Mouse (Mus musculus): Measurements from ENCODE around the gene Csde1. TPM values are rescaled to one million over a fixed set of nuclear protein-coding genes. Genes with fewer than 3 reads are reported as not detected.

Gene Csde1
- polyA plus RNA-seq, 1 experiment from 2014 or later = 496 TPM

GRCm38 (mm10) chr3:103076476-103076875 lies 56.2 kb downstream of the Csde1 start:
- ATAC-seq (ENCODE audit: low FRiP score, low TSS enrichment) = no peak
- 90% methylated on average over 9 of the region's 9 CpGs for WGBS
- H3K4me1 ChIP-seq (ENCODE audit: control insufficient read depth, insufficient read depth, low read length) = no peaks in the 10 kb centered on the region
- H3K4me2 ChIP-seq (replicated peaks; ENCODE audit: low read depth, low read length) = no peak overlapping the region
- no peaks in the 10 kb centered on the region for H3K27me3 ChIP-seq (ENCODE audit: control insufficient read depth, insufficient read depth, low read length)
- no peak overlapping the region for H3K4me3 ChIP-seq (ENCODE audit: low read length)
- H3K9ac ChIP-seq (ENCODE audit: low read depth, low read length) = no peak overlapping the region
- H3K27ac ChIP-seq (ENCODE audit: low read depth, low read length) = no peak overlapping the region
- H3K9me3 ChIP-seq (ENCODE audit: control insufficient read depth, low read length) = 0 out of 2 replicates have a peak, but pooled peaks cover 3% of the 10 kb centered on the region
- H3K36me3 ChIP-seq (ENCODE audit: control insufficient read depth, insufficient read depth, low read length) = no peaks in the 10 kb centered on the region

- no peaks in the 10 kb centered on the region for H3K27me3 ChIP-seq (ENCODE audit: control insufficient read depth, insufficient read depth, low read length)
- no peak for ATAC-seq (ENCODE audit: low FRiP score, low TSS enrichment)
- 93% methylated on average over 9 of the region's 9 CpGs for WGBS
Observed at GRCm38 (mm10) chr3:103079301-103079700, 59.1 kb downstream of the Csde1 start.

GRCm38 (mm10) chr3:103081051-103081450 lies 60.8 kb downstream of the Csde1 start:
- Histone ChIP-seq H3K9me3 (ENCODE audit: control insufficient read depth, low read length) (no peaks in the 10 kb centered on the region), H3K9ac (ENCODE audit: low read depth, low read length) (no peak overlapping the region), H3K36me3 (ENCODE audit: control insufficient read depth, insufficient read depth, low read length) (no peaks in the 10 kb centered on the region), H3K4me2 (replicated peaks; ENCODE audit: low read depth, low read length) (no peak overlapping the region), H3K4me3 (ENCODE audit: low read length) (no peak overlapping the region), H3K4me1 (ENCODE audit: control insufficient read depth, insufficient read depth, low read length) (no peaks in the 10 kb centered on the region), H3K27me3 (ENCODE audit: control insufficient read depth, insufficient read depth, low read length) (no peaks in the 10 kb centered on the region), H3K27ac (ENCODE audit: low read depth, low read length) (no peak overlapping the region)
- WGBS = 78% methylated on average over 11 of the region's 11 CpGs
- ATAC-seq (ENCODE audit: low FRiP score, low TSS enrichment) = no peak

More at GRCm38 (mm10) chr3:103079301-103079700, 59.1 kb downstream of the Csde1 start:
- Histone ChIP-seq H3K4me2 (replicated peaks; ENCODE audit: low read depth, low read length) (no peak overlapping the region), H3K4me3 (ENCODE audit: low read length) (no peak overlapping the region), H3K27ac (ENCODE audit: low read depth, low read length) (no peak overlapping the region), H3K9me3 (ENCODE audit: control insufficient read depth, low read length) (no peaks in the 10 kb centered on the region), H3K36me3 (ENCODE audit: control insufficient read depth, insufficient read depth, low read length) (no peaks in the 10 kb centered on the region), H3K4me1 (ENCODE audit: control insufficient read depth, insufficient read depth, low read length) (no peaks in the 10 kb centered on the region), H3K9ac (ENCODE audit: low read depth, low read length) (no peak overlapping the region)

DNA sequence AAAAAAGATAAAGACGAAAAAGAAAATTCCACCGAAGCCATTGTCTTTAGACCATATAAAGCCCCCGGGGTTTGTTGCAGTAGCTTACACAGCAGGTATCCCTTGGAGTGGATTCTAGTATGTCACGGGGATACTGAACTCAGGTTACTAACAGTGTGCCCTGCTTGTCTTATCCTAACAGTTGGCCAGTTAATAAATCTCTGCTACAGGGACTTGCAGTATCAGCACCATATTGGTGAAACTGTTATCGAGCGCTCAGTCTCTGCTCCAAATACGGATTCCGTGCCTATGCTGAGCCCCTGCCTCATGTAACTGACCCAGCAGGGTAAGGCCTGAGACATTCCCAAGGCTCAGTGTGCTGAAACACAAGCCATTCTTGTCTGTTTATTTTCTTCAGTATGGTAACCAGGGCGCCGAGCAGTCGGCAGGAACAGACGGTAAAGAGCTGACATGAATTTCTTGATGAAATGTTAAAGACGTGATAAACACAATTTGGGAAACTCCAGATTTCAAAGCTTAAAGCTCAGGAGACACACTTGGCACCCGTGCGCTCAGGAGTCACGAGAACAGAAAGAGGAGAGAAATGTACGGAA lies 61.7 kb downstream of the Csde1 start:
- ATAC-seq (ENCODE audit: low FRiP score, low TSS enrichment) = no peak
- 81% methylated on average over 17 of the region's 17 CpGs for WGBS

DNA sequence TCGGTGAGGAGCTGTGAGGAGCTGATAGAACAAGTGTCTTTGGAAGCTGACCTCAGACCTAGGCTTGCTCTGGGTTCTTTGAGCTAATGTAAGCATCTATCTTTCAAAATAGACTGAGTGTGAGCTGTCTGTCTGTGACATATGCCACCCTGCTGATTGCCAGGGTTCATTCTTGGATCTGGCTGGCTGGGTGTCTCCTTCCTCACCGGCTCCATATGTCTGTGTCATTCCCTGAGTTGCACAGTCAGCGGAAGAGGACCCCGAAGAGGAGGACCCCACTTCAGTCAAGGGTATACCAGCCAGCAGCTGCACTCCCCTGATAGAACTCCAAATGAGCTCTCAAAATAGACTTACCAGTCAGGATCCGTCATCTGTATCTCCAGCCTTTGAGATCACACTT lies 62.5 kb downstream of the Csde1 start:
- H3K36me3 ChIP-seq (ENCODE audit: control insufficient read depth, insufficient read depth, low read length) = no peaks in the 10 kb centered on the region
- no peaks in the 10 kb centered on the region for H3K27me3 ChIP-seq (ENCODE audit: control insufficient read depth, insufficient read depth, low read length)
- no peaks in the 10 kb centered on the region for H3K9me3 ChIP-seq (ENCODE audit: control insufficient read depth, low read length)
- no peak for ATAC-seq (ENCODE audit: low FRiP score, low TSS enrichment)
- H3K4me2 ChIP-seq (replicated peaks; ENCODE audit: low read depth, low read length) = no peak overlapping the region
- WGBS = 87% methylated on average over 5 of the region's 5 CpGs
- H3K4me3 ChIP-seq (ENCODE audit: low read length) = no peak overlapping the region
- no peaks in the 10 kb centered on the region for H3K4me1 ChIP-seq (ENCODE audit: control insufficient read depth, insufficient read depth, low read length)
- no peak overlapping the region for H3K9ac ChIP-seq (ENCODE audit: low read depth, low read length)
- no peak overlapping the region for H3K27ac ChIP-seq (ENCODE audit: low read depth, low read length)

More for the DNA sequence above, 61.7 kb downstream of the Csde1 start:
- Histone ChIP-seq H3K27ac (ENCODE audit: low read depth, low read length) (no peak overlapping the region), H3K9ac (ENCODE audit: low read depth, low read length) (no peak overlapping the region), H3K27me3 (ENCODE audit: control insufficient read depth, insufficient read depth, low read length) (no peaks in the 10 kb centered on the region), H3K4me1 (ENCODE audit: control insufficient read depth, insufficient read depth, low read length) (no peaks in the 10 kb centered on the region), H3K4me2 (replicated peaks; ENCODE audit: low read depth, low read length) (no peak overlapping the region), H3K9me3 (ENCODE audit: control insufficient read depth, low read length) (no peaks in the 10 kb centered on the region), H3K4me3 (ENCODE audit: low read length) (no peak overlapping the region), H3K36me3 (ENCODE audit: control insufficient read depth, insufficient read depth, low read length) (no peaks in the 10 kb centered on the region)

GRCm38 (mm10) chr3:103085986-103086385 lies 65.8 kb downstream of the Csde1 start:
- no peaks in the 10 kb centered on the region for H3K9me3 ChIP-seq (ENCODE audit: control insufficient read depth, low read length)
- no peak for ATAC-seq (ENCODE audit: low FRiP score, low TSS enrichment)
- no peak overlapping the region for H3K4me3 ChIP-seq (ENCODE audit: low read length)
- H3K4me1 ChIP-seq (ENCODE audit: control insufficient read depth, insufficient read depth, low read length) = no peaks in the 10 kb centered on the region
- H3K36me3 ChIP-seq (ENCODE audit: control insufficient read depth, insufficient read depth, low read length) = no peaks in the 10 kb centered on the region
- no peak overlapping the region for H3K4me2 ChIP-seq (replicated peaks; ENCODE audit: low read depth, low read length)
- H3K27ac ChIP-seq (ENCODE audit: low read depth, low read length) = no peak overlapping the region
- H3K27me3 ChIP-seq (ENCODE audit: control insufficient read depth, insufficient read depth, low read length) = no peaks in the 10 kb centered on the region
- WGBS = 78% methylated on average over 3 of the region's 3 CpGs
- no peak overlapping the region for H3K9ac ChIP-seq (ENCODE audit: low read depth, low read length)

DNA sequence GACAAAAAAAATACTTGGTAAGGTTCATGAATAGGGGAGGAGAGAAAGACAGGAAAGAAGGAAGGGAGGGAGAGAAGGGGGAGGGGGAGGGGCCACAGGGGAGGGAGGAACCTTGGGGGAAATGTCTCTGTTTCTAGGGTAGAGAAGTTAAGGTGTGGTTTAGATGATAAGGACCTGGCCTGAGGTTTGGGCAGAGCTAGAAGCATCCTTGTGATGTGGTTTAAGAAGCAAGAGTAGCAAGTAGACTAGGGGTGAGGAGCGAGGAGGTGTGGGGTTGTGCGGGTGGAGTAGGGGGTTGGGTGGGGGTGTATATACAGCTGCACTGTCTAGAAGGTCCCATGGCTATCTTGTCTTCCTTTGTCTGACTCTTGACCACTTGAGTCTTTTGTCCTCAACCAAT lies 71.5 kb downstream of the Csde1 start:
- H3K27ac ChIP-seq (ENCODE audit: low read depth, low read length) = no peak overlapping the region
- 95% methylated on average over 2 of the region's 2 CpGs for WGBS
- H3K27me3 ChIP-seq (ENCODE audit: control insufficient read depth, insufficient read depth, low read length) = no peaks in the 10 kb centered on the region
- no peaks in the 10 kb centered on the region for H3K36me3 ChIP-seq (ENCODE audit: control insufficient read depth, insufficient read depth, low read length)
- ATAC-seq (ENCODE audit: low FRiP score, low TSS enrichment) = no peak
- no peak overlapping the region for H3K9ac ChIP-seq (ENCODE audit: low read depth, low read length)
- H3K4me3 ChIP-seq (ENCODE audit: low read length) = no peak overlapping the region
- H3K4me2 ChIP-seq (replicated peaks; ENCODE audit: low read depth, low read length) = no peak overlapping the region
- H3K9me3 ChIP-seq (ENCODE audit: control insufficient read depth, low read length) = no peaks in the 10 kb centered on the region
- no peaks in the 10 kb centered on the region for H3K4me1 ChIP-seq (ENCODE audit: control insufficient read depth, insufficient read depth, low read length)

- no peak for ATAC-seq (ENCODE audit: low FRiP score, low TSS enrichment)
- no peaks in the 10 kb centered on the region for H3K4me1 ChIP-seq (ENCODE audit: control insufficient read depth, insufficient read depth, low read length)
- no peak overlapping the region for H3K4me2 ChIP-seq (replicated peaks; ENCODE audit: low read depth, low read length)
- H3K4me3 ChIP-seq (ENCODE audit: low read length) = no peak overlapping the region
- no peak overlapping the region for H3K9ac ChIP-seq (ENCODE audit: low read depth, low read length)
- H3K27ac ChIP-seq (ENCODE audit: low read depth, low read length) = no peak overlapping the region
- no peaks in the 10 kb centered on the region for H3K36me3 ChIP-seq (ENCODE audit: control insufficient read depth, insufficient read depth, low read length)
- no peaks in the 10 kb centered on the region for H3K9me3 ChIP-seq (ENCODE audit: control insufficient read depth, low read length)
- WGBS = 78% methylated on average over 23 of the region's 23 CpGs
- no peaks in the 10 kb centered on the region for H3K27me3 ChIP-seq (ENCODE audit: control insufficient read depth, insufficient read depth, low read length)
Observed at GRCm38 (mm10) chr3:103098662-103099061, 78.4 kb downstream of the Csde1 start.

DNA sequence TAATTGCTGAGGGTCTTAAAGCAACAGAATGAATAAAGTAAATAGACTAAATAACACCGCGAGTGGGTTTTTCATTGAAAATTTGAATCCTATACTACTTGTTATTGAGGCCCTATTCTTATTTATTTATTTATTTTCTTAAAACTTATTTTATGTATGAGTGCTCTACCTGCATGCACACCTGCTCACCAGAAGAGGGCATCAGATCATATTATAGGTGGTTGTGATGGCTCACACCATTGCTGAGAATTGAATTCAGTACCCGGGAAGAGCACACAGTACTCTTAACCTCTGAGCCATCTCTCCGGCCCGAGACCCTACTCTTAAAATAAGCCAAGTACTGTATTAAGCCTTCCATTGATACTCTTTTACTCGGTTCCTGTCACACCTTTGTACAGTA lies 79.4 kb downstream of the Csde1 start:
- 88% methylated on average over 6 of the region's 6 CpGs for WGBS
- Histone ChIP-seq H3K4me1 (ENCODE audit: control insufficient read depth, insufficient read depth, low read length) (no peaks in the 10 kb centered on the region), H3K9ac (ENCODE audit: low read depth, low read length) (no peak overlapping the region), H3K27me3 (ENCODE audit: control insufficient read depth, insufficient read depth, low read length) (no peaks in the 10 kb centered on the region), H3K9me3 (ENCODE audit: control insufficient read depth, low read length) (no peaks in the 10 kb centered on the region), H3K27ac (ENCODE audit: low read depth, low read length) (no peak overlapping the region), H3K4me3 (ENCODE audit: low read length) (no peak overlapping the region), H3K4me2 (replicated peaks; ENCODE audit: low read depth, low read length) (no peak overlapping the region), H3K36me3 (ENCODE audit: control insufficient read depth, insufficient read depth, low read length) (no peaks in the 10 kb centered on the region)
- ATAC-seq (ENCODE audit: low FRiP score, low TSS enrichment) = no peak

Measured in kidney, embryonic 14.5 days (tissue).